Mouse (Mus musculus) megakaryocyte progenitor cell, adult 5-6 weeks (primary cell): ENCODE measurements around the gene L3mbtl4. TPM values are rescaled to one million over a fixed set of nuclear protein-coding genes. Genes with fewer than 3 reads are reported as not detected.

Experiments
- ATAC-seq: replicated peaks from 2 replicates; pipeline ENCODE4 v1.8.0; 2016; ENCODE audit warnings: mild to moderate bottlenecking, moderate TSS enrichment, inconsistent platforms; ENCODE audit not compliant: poor library complexity
- total RNA-seq, 2 experiments: library from RNA; stranded (forward) in 1 of 2; stranded (reverse) in 1 of 2; fragments of 157-497, 149-512 nt in 1 of 2; fragments of 200-1000 nt in 1 of 2; gene quantifications; 2 replicates each; pipeline versions ENCODE4 v1.2.3 to v1.2.4; 2015 to 2017

The L3mbtl4 gene
- total RNA-seq, 2 experiments from 2014 or later, result not detected

GRCm38 (mm10) chr17:68631396-68631795 lies 357.8 kb downstream of the L3mbtl4 start:
- no peak for ATAC-seq

- ATAC-seq, result no peak
Observed at GRCm38 (mm10) chr17:68640187-68640586, 366.6 kb downstream of the L3mbtl4 start.

GRCm38 (mm10) chr17:68642521-68643088 lies 369.0 kb downstream of the L3mbtl4 start:
- no peak for ATAC-seq

GRCm38 (mm10) chr17:68666528-68666927 lies 392.9 kb downstream of the L3mbtl4 start:
- ATAC-seq, result no peak

- no peak for ATAC-seq
Observed at GRCm38 (mm10) chr17:68672088-68672504, 398.5 kb downstream of the L3mbtl4 start.

GRCm38 (mm10) chr17:68710701-68711100 lies 437.1 kb downstream of the L3mbtl4 start:
- ATAC-seq, result no peak

- no peak for ATAC-seq
Observed at GRCm38 (mm10) chr17:68711350-68711749, 437.8 kb downstream of the L3mbtl4 start.

- no peak for ATAC-seq
Observed at GRCm38 (mm10) chr17:68748296-68748695, 474.7 kb downstream of the L3mbtl4 start.

GRCm38 (mm10) chr17:68750513-68750912 lies 476.9 kb downstream of the L3mbtl4 start:
- ATAC-seq, result no peak

GRCm38 (mm10) chr17:68753112-68753511 lies 479.5 kb downstream of the L3mbtl4 start:
- no peak for ATAC-seq

GRCm38 (mm10) chr17:68754789-68755188 lies 481.2 kb downstream of the L3mbtl4 start:
- ATAC-seq, result no peak

GRCm38 (mm10) chr17:68758428-68758827 lies 484.8 kb downstream of the L3mbtl4 start:
- ATAC-seq, result no peak

- ATAC-seq, result no peak
Observed at GRCm38 (mm10) chr17:68758936-68759335, 485.3 kb downstream of the L3mbtl4 start.

- ATAC-seq, result no peak
Observed at GRCm38 (mm10) chr17:68759978-68760377, 486.4 kb downstream of the L3mbtl4 start.

- ATAC-seq, result no peak
Observed at GRCm38 (mm10) chr17:68764329-68764880, 490.8 kb downstream of the L3mbtl4 start.

- no peak for ATAC-seq
Observed at GRCm38 (mm10) chr17:68769561-68769960, 496.0 kb downstream of the L3mbtl4 start.

GRCm38 (mm10) chr17:68771046-68771750 lies 497.6 kb downstream of the L3mbtl4 start:
- no peak for ATAC-seq

GRCm38 (mm10) chr17:68793741-68794140 lies 520.1 kb downstream of the L3mbtl4 start:
- ATAC-seq, result no peak

- no peak for ATAC-seq
Observed at GRCm38 (mm10) chr17:68826323-68826722, 552.7 kb downstream of the L3mbtl4 start, which contains the start of gene Tmem200c. Gene Tmem200c (plus strand): TSS chr17:68826623.
